Mouse (Mus musculus) cerebellum, postnatal 14 days (tissue): ENCODE measurements at regions not wholly inside any gene's neighbourhood (a gene's known extent, or its start where the extent isn't known, plus 50 kb on each side); places are given as distances from the start of the nearest gene placed in this dataset.
"Not testable (repeated sequence)": the region's sequence is repeated elsewhere in the genome, so short reads cannot be mapped to it uniquely, and the experiment has no call there.

ENCODE experiments used
- DNase-seq, 2 experiments: peaks; one replicate each; pipeline ENCODE4 v3.0.0; 2021; ENCODE audit warnings: mixed read lengths in 2 of 2

- DNase-seq = peak; percentile 69 to 80
Measured at GRCm38 (mm10) chr9:78769168-78769567, 153.8 kb downstream of the Cd109 start.

DNA sequence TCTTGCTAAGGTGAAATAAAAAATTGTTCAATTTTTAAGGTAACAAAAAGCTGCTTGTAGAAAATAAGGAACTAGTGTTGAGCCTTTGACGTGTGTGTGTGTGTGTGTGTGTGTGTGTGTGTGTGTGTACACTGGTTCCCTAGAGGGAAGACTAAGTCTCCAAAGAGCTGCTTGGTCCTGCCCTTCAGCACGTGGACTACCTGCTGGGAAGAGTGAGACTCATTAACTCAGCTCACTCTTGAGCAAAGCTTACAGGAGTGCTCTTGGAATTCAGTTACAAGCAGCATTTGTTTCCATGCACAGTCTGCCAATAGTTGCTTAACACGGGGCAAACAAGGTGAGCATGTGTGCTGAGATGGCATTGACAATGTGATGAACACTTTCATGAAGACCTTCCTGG is 158.6 kb downstream of the Cd109 start:
- DNase-seq = no peak

- peak; percentile 80 to 83 for DNase-seq
Measured at GRCm38 (mm10) chr9:78775462-78775861, 160.1 kb downstream of the Cd109 start.

- DNase-seq = no peak
Measured at GRCm38 (mm10) chr9:78780595-78780994, 165.2 kb downstream of the Cd109 start.

- no peak for DNase-seq
Measured at GRCm38 (mm10) chr9:78782297-78782696, 167.0 kb downstream of the Cd109 start.

DNA sequence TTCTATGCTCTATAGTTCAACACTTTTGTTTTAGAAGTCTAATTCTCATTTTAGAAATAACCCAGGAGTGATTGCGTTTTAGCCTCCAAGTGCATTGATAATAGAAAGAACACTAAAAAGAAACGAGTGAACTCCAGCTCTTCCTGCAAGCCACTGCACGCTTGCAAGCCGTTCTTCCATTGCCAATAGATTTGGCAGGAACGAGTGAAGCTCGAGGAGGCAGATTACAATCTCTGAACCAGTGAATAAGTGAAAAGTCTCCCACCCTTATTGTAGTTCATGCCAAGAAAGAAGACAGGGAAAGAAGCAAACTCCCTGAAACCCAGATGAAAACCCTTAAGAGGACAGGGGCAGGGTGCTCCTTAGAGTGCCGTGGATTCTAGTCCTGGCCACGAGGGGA is 167.5 kb downstream of the Cd109 start:
- no peak for DNase-seq

DNA sequence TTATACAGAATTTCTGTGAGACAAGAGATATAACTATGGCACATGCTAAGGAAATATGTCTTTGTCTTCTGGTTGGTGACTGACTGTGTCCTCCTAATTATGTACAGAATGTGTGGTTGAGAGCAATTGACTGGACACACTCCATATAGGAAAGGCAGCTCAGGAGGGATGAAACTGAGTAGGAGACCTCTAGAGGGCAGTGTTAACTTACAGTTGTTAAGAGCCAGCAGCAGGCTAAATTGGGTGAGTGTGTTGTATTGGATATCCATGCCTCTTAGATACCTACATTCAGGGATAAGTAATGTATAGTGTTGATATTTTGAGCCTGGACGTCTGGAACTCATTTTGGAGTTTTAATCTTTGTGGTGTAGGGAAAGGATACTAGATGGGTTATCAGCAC is 172.5 kb downstream of the Cd109 start:
- peak; percentile 60 to 79 for DNase-seq

- DNase-seq = no peak
Measured at GRCm38 (mm10) chr9:78789703-78790102, 174.4 kb downstream of the Cd109 start.

DNA sequence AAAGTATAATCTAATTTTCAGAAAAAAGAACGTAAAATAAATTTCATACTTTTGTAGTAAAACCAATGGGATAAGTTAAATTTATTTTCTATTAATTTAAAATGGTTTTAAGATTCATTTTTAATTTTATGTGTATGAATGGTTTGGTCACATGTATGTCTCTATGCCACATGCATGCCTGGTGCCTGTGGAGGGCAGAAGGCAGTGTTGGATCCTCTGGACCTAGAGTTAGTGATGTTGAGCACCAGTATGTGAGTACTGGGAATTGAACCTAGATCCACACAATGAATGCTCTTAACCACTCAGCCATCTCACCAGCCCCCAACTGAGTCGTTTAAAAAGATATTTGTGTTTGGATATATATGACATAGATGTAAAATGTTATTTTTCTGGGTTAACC is 174.8 kb downstream of the Cd109 start:
- DNase-seq = no peak

DNA sequence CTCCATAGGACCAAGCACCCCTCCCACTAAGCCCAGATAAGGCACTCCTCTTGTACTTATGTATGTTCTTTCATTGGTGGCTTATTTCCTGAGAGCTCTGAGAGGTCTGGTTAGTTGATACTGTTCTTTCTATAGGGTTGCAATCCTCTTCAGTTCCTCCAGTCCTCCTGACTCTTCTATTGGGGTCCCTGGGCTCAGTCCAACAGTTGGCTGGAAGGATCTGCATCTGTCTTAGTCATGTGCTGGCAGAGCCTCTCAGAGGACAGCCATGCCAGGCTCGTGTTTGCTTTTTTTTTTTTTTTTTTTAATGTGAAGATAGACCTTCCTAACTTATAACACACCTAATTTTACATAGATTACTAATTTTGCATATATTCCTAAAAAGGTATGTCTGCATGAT is 180.5 kb downstream of the Cd109 start:
- peak; percentile 32 to 46 for DNase-seq

GRCm38 (mm10) chr9:78817221-78817620 is 201.9 kb downstream of the Cd109 start:
- no peak for DNase-seq

DNA sequence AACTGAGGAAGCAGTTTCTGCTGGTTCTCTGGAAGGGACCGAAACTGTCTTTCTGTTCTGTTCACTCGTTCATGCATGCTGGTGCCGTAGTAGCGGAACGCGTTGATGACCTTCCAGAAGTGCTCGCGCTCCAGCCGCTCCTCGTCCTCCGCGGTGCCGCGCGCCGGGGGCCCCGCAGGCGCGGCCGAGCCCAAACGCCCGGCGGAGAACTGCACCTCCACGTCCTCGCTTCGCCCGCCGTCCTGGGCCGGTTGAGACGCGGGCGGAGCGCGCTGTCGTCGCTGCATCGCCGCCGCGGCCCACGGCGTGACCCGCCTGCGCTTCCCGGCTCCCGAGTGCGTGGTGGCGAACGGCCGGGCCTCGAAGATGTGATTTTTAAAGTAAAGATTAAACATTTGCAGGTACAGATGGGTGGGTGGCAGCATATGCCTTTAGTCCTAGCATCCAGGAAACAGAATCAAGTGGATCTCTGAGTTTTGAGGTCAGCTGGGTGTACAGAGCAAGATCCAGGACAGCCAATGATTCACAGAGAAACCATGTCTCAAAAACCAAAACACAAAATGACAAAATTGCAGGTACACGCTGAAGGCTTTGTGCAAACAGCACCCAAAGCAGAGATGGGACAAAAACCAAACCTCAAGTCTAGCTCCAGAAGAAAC is 206.3 kb downstream of the Cd109 start:
- peak; percentile 25 to 37 for DNase-seq

DNA sequence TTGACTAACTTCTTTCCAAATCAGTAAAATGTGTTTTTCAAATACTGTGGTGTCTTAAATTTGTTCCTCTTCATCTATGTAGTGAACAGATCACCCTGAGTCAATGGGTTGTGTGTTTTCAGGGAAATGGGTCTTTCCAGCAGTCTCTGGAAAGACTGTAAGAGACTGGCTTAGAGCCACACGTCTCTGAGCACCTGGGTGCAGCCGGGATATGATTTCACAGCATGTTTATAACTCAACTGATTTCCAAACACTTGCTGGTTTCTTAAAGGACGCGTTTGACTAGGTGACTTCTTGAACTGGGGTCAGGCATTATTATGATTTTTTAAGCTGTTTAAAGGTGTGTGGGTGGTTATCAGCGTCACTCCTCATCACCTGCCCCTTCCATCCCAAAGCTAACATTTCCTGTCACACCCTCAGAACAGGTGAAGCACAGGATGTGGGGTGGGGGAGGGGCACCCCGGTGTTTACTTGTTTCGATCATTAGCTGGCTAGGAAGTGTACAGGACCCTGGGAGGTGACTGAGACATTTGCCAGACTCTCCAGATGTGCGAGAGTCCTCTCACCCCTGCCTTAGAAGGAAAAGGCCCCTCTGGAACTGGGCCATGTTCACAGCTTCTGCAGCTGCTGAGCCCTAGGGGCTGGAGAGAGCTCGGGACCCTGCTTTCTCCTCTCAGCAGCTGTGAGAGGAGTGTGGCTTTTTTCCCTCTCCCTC is 229.8 kb downstream of the Cd109 start:
- peak in 1 of 2 experiments; percentile 13 for DNase-seq

- peak; percentile 28 to 61 for DNase-seq
Measured at GRCm38 (mm10) chr9:78846110-78846509, 230.8 kb downstream of the Cd109 start.

GRCm38 (mm10) chr9:78847890-78848563 is 232.7 kb downstream of the Cd109 start:
- peak; percentile 25 to 37 for DNase-seq

DNA sequence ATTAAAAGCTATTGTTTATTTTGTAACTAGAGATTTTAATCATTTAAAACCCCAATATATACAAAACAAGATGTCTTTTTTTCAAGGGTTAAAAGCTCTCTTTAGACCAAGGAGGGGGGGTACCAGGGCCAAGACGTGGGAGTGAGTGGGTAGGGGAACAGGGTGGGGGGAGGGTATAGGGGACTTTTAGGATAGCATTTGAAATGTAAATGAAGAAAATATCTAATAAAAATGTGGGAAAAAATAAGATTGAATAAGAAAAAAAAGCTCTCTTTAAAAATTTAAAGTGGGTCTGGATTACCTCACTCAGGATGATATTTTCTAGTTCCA is 233.2 kb downstream of the Cd109 start:
- not testable (repeated sequence) for DNase-seq

DNA sequence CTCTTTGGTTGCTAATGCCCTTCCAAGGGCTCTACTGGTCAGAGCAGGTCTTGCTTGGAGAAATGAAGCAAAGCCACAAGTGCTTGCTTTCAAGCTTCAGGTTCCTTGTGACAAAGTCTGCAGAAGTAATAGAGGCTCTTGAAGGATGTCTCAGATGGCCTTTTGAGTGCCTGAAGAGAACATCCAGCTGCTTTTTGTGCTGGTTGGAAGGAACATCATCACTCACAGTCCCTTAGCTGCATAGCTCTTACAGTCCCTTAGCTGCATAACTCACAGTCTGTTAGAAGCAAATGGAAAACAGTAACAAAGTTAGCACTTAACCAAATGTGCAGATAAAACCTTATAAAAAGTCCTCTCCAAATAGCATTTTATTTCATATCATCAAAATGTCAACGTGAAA is 241.6 kb downstream of the Cd109 start:
- no peak for DNase-seq

GRCm38 (mm10) chr9:78859956-78860355 is 244.6 kb downstream of the Cd109 start:
- DNase-seq = no peak

DNA sequence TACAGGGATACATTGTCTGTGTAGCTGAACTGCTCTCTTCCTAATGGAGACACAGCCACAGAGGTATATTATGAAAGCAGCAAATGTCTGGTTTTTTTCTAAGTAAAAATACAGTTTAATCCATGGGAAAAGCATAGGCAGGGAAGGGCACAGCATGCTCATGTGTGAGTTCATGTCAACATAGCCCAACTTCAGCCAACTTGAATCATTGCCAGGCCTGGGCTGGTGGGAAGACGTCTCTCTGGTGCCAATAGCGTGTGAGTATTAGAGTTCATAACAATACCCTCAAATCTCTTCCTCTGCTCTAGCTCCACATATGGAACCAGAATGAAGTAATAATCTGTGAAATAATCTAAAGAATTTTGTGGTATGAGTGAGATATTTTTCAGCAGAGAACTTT is 257.2 kb downstream of the Cd109 start:
- DNase-seq = peak; percentile 81 to 84

DNA sequence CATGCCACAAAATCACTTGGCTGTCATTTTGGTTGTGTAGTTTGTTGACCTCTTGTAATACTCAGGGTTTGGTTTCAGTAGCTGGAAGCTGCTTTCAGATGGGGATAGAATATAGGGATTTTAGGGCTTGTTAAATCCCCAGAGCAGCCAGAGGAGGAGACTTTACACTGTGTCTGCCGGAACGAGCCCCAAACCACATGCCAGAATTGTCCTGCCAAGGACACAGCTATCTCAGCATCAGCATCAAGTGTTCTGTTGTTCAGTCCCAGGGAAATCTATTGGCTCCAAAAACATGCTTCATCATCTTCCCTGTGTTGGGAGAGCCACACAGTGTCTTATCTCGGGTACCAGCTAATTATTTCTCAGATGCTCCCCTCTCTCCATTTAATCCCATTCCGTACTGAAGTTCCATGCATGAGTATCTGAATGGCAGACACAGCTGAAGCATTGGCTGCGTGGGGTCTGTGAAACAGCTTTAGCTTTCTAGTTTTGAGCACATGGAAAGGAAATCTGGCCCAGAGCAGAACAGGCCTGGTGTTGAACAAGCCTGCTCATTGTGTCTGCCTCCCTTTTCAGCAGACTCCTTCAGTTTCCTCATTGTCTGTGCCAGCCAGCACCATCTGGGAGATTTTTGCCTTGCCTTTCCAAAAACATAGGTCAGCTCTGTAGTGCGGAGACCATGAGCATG is 264.8 kb downstream of the Cd109 start:
- DNase-seq = peak; percentile 62 to 73

DNA sequence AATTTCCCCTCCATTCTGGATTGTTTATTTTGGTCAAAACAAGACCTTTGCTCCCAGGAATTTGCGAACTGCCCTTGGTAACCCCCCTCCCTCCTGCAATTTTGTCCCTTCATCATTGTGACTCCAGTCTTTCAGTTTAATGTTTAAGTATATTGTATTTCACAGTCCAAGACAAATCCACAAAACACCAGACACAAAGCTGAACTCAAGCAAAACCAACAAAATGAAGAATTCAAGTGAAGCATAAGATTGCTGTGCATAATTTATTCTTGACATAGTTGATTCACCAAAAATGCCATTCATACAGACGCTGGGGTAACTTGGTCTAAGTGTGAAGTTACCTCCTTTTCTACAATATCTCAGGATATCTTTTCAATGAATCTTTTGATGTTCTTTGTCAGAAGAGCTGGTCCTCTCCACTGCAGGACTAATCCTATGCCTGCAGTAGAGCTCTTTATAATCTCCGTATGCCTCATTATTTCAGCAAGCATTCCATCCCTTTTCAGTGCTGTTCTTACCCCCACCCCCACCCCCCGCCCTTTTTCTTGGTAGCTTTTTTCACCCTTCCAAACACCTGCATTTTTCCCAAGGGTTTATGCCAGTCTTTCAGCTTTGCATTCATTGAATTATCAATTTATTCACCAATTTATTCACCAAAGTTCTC is 265.4 kb downstream of the Cd109 start:
- DNase-seq = no peak

DNA sequence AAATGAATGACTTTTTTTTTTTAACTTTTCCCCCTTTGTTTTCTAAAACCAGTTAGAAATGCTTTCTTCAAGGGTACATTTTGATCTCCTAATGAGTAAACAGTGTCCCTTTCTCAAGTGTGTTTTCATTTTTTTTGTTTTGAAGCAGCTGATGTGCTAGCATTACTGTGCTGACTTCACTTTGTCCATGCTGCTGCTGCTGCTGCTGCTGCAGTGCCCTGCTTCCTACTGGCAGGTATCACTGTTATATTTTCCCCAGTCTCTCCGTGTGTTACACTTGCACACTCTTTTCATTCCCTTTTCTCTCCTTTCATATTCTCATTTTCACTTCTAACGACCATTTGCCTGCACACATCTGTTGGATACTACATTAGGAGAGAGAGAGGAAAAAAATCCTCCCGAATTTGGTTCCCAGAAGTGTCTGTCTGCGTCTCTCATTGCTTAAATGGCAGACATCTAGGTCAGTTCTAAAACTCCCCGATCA is 266.0 kb downstream of the Cd109 start:
- no peak for DNase-seq

- no peak for DNase-seq
Measured at GRCm38 (mm10) chr9:78903211-78903610, 287.9 kb downstream of the Cd109 start.
